Mouse (Mus musculus) MEL (cell line): ENCODE measurements around the gene Hs3st5.

Experiments
- CTCF ChIP-seq, 3 experiments: IDR thresholded peaks in 2 of 3; conservative IDR thresholded peaks in 1 of 3; 2 replicates each; pipeline ENCODE4 v1.5.1; 2011 to 2012; ENCODE audit warnings: low read length in 3 of 3, low read depth in 2 of 3, mild to moderate bottlenecking in 2 of 3, improper control_type of control experiment in 1 of 3, inconsistent platforms in 1 of 3, mixed read lengths in 1 of 3, moderate library complexity in 1 of 3; ENCODE audit not compliant: control insufficient read depth in 1 of 3, insufficient read depth in 1 of 3, poor library complexity in 1 of 3, severe bottlenecking in 1 of 3
- ELF1 ChIP-seq: IDR thresholded peaks from 2 replicates; pipeline ENCODE4 v1.6.1; 2014; ENCODE audit warnings: low read depth, mild to moderate bottlenecking, inconsistent platforms, low read length, improper control_type of control experiment, moderate library complexity
- EP300 ChIP-seq, 2 experiments: IDR thresholded peaks; 2 replicates each; pipeline ENCODE4 v1.6.1; 2011; ENCODE audit warnings: improper control_type of control experiment in 2 of 2, low read length in 2 of 2, low read depth in 1 of 2, mild to moderate bottlenecking in 1 of 2
- GATA1 ChIP-seq: IDR thresholded peaks from 2 replicates; pipeline ENCODE4 v1.6.1; 2011; ENCODE audit warnings: low read depth, low read length, improper control_type of control experiment
- HCFC1 ChIP-seq: IDR thresholded peaks from 2 replicates; pipeline ENCODE4 v1.6.1; 2012; ENCODE audit warnings: low read depth, mild to moderate bottlenecking, inconsistent platforms, low read length, improper control_type of control experiment, moderate library complexity
- KAT2A ChIP-seq: conservative IDR thresholded peaks from 2 replicates; pipeline ENCODE4 v1.6.1; 2012; ENCODE audit warnings: low read depth, low read length, improper control_type of control experiment, inconsistent platforms
- MEF2A ChIP-seq: IDR thresholded peaks from 2 replicates; pipeline ENCODE4 v1.6.1; 2014; ENCODE audit warnings: low read depth, mild to moderate bottlenecking, inconsistent platforms, low read length, improper control_type of control experiment; ENCODE audit not compliant: poor library complexity, insufficient replicate concordance, severe bottlenecking; ENCODE audit errors: extremely low read depth
- POLR2A ChIP-seq, 2 experiments: IDR thresholded peaks; 2 replicates each; pipeline ENCODE4 v1.6.1; 2011 to 2012; ENCODE audit warnings: low read length in 2 of 2, mild to moderate bottlenecking in 2 of 2, control low read depth in 1 of 2, improper control_type of control experiment in 1 of 2, low read depth in 1 of 2, moderate library complexity in 1 of 2; ENCODE audit not compliant: control insufficient read depth in 1 of 2, insufficient read depth in 1 of 2, poor library complexity in 1 of 2
- POLR2AphosphoS2 ChIP-seq: IDR thresholded peaks from 2 replicates; pipeline ENCODE4 v1.6.1; 2011; ENCODE audit warnings: low read length, improper control_type of control experiment
- RAD21 ChIP-seq: IDR thresholded peaks from 2 replicates; pipeline ENCODE4 v1.6.1; 2011; ENCODE audit warnings: mild to moderate bottlenecking, low read depth, low read length, improper control_type of control experiment
- USF1 ChIP-seq: IDR thresholded peaks from 2 replicates; pipeline ENCODE4 v1.6.1; 2014; ENCODE audit warnings: low read depth, mild to moderate bottlenecking, inconsistent platforms, low read length, improper control_type of control experiment, moderate library complexity
- ZC3H11A ChIP-seq: IDR thresholded peaks from 2 replicates; pipeline ENCODE4 v1.6.1; 2012; ENCODE audit warnings: low read depth, mild to moderate bottlenecking, inconsistent platforms, low read length, improper control_type of control experiment
- ZNF384 ChIP-seq: IDR thresholded peaks from 2 replicates; pipeline ENCODE4 v1.6.1; 2012; ENCODE audit warnings: low read depth, mild to moderate bottlenecking, inconsistent platforms, low read length, improper control_type of control experiment

GRCm38 (mm10) chr10:36781641-36782040 lies 275.0 kb downstream of the Hs3st5 start:
- TF ChIP-seq KAT2A (no peak), CTCF (IDR thresholded peaks at IDR 0.05 in 2 of 3, conservative IDR thresholded peaks at IDR 0.05 in 1 of 3; ENCODE audit: control insufficient read depth in 1 of 3, insufficient read depth in 1 of 3, low read depth in 2 of 3, low read length in 3 of 3, poor library complexity in 1 of 3, severe bottlenecking in 1 of 3) (peak in 1 of 3 experiments; percentile 24; a peak in 3 of 6 replicates), RAD21 (no peak), POLR2A (IDR thresholded peaks at IDR 0.05; ENCODE audit: control insufficient read depth in 1 of 2, insufficient read depth in 1 of 2, low read depth in 1 of 2, low read length in 2 of 2, poor library complexity in 1 of 2) (no peak), HCFC1 (no peak), POLR2AphosphoS2 (no peak), USF1 (no peak), ZNF384 (no peak), ZC3H11A (no peak), MEF2A (no peak), GATA1 (no peak), ELF1 (no peak), EP300 (IDR thresholded peaks at IDR 0.05; ENCODE audit: low read depth in 1 of 2, low read length in 2 of 2) (no peak)
